In the genomic region with DNA sequence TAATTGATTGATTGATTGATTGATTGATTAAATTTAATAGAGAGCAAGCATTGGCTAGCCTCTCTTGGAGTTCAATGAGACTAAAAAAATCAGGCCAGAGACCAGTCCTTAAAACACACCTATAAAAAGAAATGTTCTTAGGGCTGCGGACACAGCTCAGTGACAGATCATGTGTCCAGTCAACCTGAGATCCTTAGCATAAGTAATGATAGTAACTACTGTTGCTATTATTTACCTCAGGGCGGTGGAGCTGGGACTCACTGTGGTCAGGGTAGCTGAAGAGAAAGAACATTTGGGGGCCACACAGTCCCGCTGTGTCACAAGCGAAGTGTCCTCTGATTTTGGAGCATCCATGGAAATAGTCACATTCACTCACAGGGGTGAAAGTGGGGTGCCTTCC, we compare ENCODE assay signal across 19 mouse cellular contexts.
"Had no signal": no experiment of that assay in that cellular context is flagged by ENCODE, and none has a peak within 500 bp of the region (broad histone marks: within the 10 kb centered on the region; RNA-seq: fewer than 3 reads in every experiment).

No protein-coding gene starts in this region.

- H3K4me2 ChIP-seq: liver, embryonic 11.5 days; liver, embryonic 13.5 days; liver, embryonic 15.5 days; lung, embryonic 15.5 days; midbrain, embryonic 11.5 days; midbrain, embryonic 13.5 days; midbrain, embryonic 15.5 days; neural tube, embryonic 12.5 days had no signal

- H3K36me3 ChIP-seq: liver, embryonic 13.5 days; liver, embryonic 15.5 days; lung, embryonic 15.5 days; midbrain, embryonic 13.5 days; midbrain, embryonic 15.5 days; neural tube, embryonic 12.5 days had no signal

- H3K4me1 ChIP-seq: midbrain, embryonic 13.5 days; midbrain, embryonic 15.5 days; neural tube, embryonic 12.5 days had no signal

- H3K9me3 ChIP-seq: liver, embryonic 13.5 days; liver, embryonic 15.5 days; lung, embryonic 15.5 days; megakaryocyte, embryonic 14.5 days; midbrain, embryonic 13.5 days; midbrain, embryonic 15.5 days; neural tube, embryonic 12.5 days had no signal

- H3K27me3 ChIP-seq: megakaryocyte, embryonic 14.5 days; neural tube, embryonic 12.5 days had no signal

- DNase-seq: liver, embryonic 13.5 days; liver, postnatal 0 days; lung, adult 2 months; lung, postnatal 14 days; lung, postnatal 36 days; right cerebral cortex, postnatal 14 days; thymus, adult 18-20 months; thymus, postnatal 14 days; thymus, postnatal 36 days had no signal

- H3K4me3 ChIP-seq: liver, embryonic 13.5 days; liver, embryonic 15.5 days; lung, embryonic 15.5 days; megakaryocyte, embryonic 14.5 days; midbrain, embryonic 13.5 days; midbrain, embryonic 15.5 days; neural tube, embryonic 12.5 days had no signal

- H3K27ac ChIP-seq: liver, embryonic 13.5 days; liver, embryonic 15.5 days; lung, embryonic 15.5 days; macrophage; midbrain, embryonic 13.5 days; midbrain, embryonic 15.5 days; neural tube, embryonic 12.5 days had no signal

- H3K9ac ChIP-seq: liver, embryonic 13.5 days; liver, embryonic 15.5 days; liver, postnatal 0 days; lung, embryonic 15.5 days; midbrain, embryonic 13.5 days; midbrain, embryonic 15.5 days; neural tube, embryonic 12.5 days had no signal

- ATAC-seq: liver, postnatal 0 days; lung, postnatal 0 days; midbrain, embryonic 13.5 days; midbrain, embryonic 15.5 days had no signal
